Comparison of ENCODE assay signal across 23 mouse cellular contexts in genomic region chr1:185104945-185105884, GRCm38 (mm10).
DNase-seq lines count a peak whose midpoint lies in the region; ATAC-seq lines count a peak whose summit lies in the region.
"Had no signal": no experiment of that assay in that cellular context is flagged by ENCODE, and none has a peak within 500 bp of the region (broad histone marks: within the 10 kb centered on the region; RNA-seq: fewer than 3 reads in every experiment).

No protein-coding gene starts in this region.

- H3K4me2 ChIP-seq in forebrain, embryonic 12.5 days, result no peak overlapping the region
- H3K4me2 ChIP-seq in forebrain, embryonic 13.5 days, result no peak overlapping the region
- H3K4me2 ChIP-seq in neural tube, embryonic 11.5 days (ENCODE audit: low read depth), result no peak overlapping the region
- H3K4me2 ChIP-seq: heart, embryonic 11.5 days; hindbrain, embryonic 15.5 days; limb, embryonic 13.5 days; liver, embryonic 13.5 days; lung, embryonic 14.5 days had no signal

- no peaks in the 10 kb centered on the region; the same call in 1 of the 2 replicates for H3K27me3 ChIP-seq in forebrain, embryonic 12.5 days
- no peaks in the 10 kb centered on the region for H3K27me3 ChIP-seq in forebrain, embryonic 13.5 days
- no peaks in the 10 kb centered on the region for H3K27me3 ChIP-seq in neural tube, embryonic 11.5 days (ENCODE audit: control insufficient read depth, insufficient read depth, low read length)
- H3K27me3 ChIP-seq: CH12.LX; hindbrain, embryonic 15.5 days; liver, embryonic 13.5 days; Patski had no signal

- no peaks in the 10 kb centered on the region for H3K36me3 ChIP-seq in forebrain, embryonic 12.5 days (replicated peaks)
- no peaks in the 10 kb centered on the region for H3K36me3 ChIP-seq in forebrain, embryonic 13.5 days (ENCODE audit: poor library complexity, severe bottlenecking)
- no peaks in the 10 kb centered on the region for H3K36me3 ChIP-seq in neural tube, embryonic 11.5 days (ENCODE audit: control insufficient read depth, insufficient read depth, low read length)
- H3K36me3 ChIP-seq: hindbrain, embryonic 15.5 days; limb, embryonic 13.5 days; liver, embryonic 13.5 days had no signal

- no peaks in the 10 kb centered on the region for H3K9me3 ChIP-seq in forebrain, embryonic 12.5 days
- H3K9me3 ChIP-seq in forebrain, embryonic 13.5 days (replicated peaks), result no peaks in the 10 kb centered on the region
- no peaks in the 10 kb centered on the region for H3K9me3 ChIP-seq in neural tube, embryonic 11.5 days (ENCODE audit: control insufficient read depth, low read length)
- H3K9me3 ChIP-seq: hindbrain, embryonic 15.5 days; limb, embryonic 13.5 days; liver, embryonic 13.5 days had no signal

- peak; percentile 51; the same call in 1 of the 2 replicates for ATAC-seq in forebrain, embryonic 12.5 days (ENCODE audit: low FRiP score)
- ATAC-seq in forebrain, embryonic 13.5 days, result no peak; the same call in 1 of the 2 replicates
- peak; percentile 35; the same call in 1 of the 2 replicates for ATAC-seq in neural tube, embryonic 11.5 days (ENCODE audit: insufficient read depth, low FRiP score, low TSS enrichment)
- ATAC-seq: intestine, postnatal 0 days; Patski had no signal

- DNase-seq in neural tube, embryonic 11.5 days (ENCODE audit: low spot score), result no peak
- no peak for DNase-seq in neural tube, embryonic 10.5 days (ENCODE audit: extremely low spot score, low spot score)
- peak; percentile 38 for DNase-seq in embryo, embryonic 11 days
- DNase-seq in natural killer cell, adult 2 months (ENCODE audit: low spot score in 2 of 2), result peak; percentile 75 to 90
- no peak for DNase-seq in cerebellum, adult 8-10 months
- DNase-seq in kidney, adult 9 months, result no peak
- DNase-seq: cerebellum, adult 2 months; heart, postnatal 10 days; layer of hippocampus, postnatal 36 days; liver, embryonic 13.5 days; lung, embryonic 14.5 days; lung, postnatal 36 days; thymus, postnatal 25 days had no signal

- H3K4me1 ChIP-seq in forebrain, embryonic 12.5 days, result peaks cover 8% of the 10 kb centered on the region
- H3K4me1 ChIP-seq in forebrain, embryonic 13.5 days, result peaks cover 7% of the 10 kb centered on the region; the same call in 1 of the 2 replicates
- no peaks in the 10 kb centered on the region for H3K4me1 ChIP-seq in neural tube, embryonic 11.5 days (ENCODE audit: control insufficient read depth, insufficient read depth, low read length)
- H3K4me1 ChIP-seq: hindbrain, embryonic 15.5 days; limb, embryonic 13.5 days; liver, embryonic 13.5 days had no signal

- H3K9ac ChIP-seq in forebrain, embryonic 12.5 days, result no peak overlapping the region
- no peak overlapping the region for H3K9ac ChIP-seq in forebrain, embryonic 13.5 days
- no peak overlapping the region for H3K9ac ChIP-seq in neural tube, embryonic 11.5 days (ENCODE audit: low read length)
- H3K9ac ChIP-seq: hindbrain, embryonic 15.5 days; limb, embryonic 13.5 days; liver, embryonic 13.5 days; lung, embryonic 14.5 days had no signal

- H3K4me3 ChIP-seq in forebrain, embryonic 12.5 days (replicated peaks), result no peak overlapping the region
- H3K4me3 ChIP-seq in forebrain, embryonic 13.5 days, result no peak overlapping the region
- H3K4me3 ChIP-seq in neural tube, embryonic 11.5 days (ENCODE audit: low read depth, low read length), result no peak overlapping the region
- H3K4me3 ChIP-seq: hindbrain, embryonic 15.5 days; layer of hippocampus, adult 2 months; limb, embryonic 13.5 days; liver, embryonic 13.5 days had no signal

- H3K27ac ChIP-seq in forebrain, embryonic 12.5 days, result no peak overlapping the region
- H3K27ac ChIP-seq in forebrain, embryonic 13.5 days, result no peak overlapping the region
- H3K27ac ChIP-seq in neural tube, embryonic 11.5 days (ENCODE audit: low read depth, low read length), result no peak overlapping the region
- H3K27ac ChIP-seq: hindbrain, embryonic 15.5 days; kidney, postnatal 0 days; layer of hippocampus, adult 2 months; limb, embryonic 13.5 days; liver, embryonic 13.5 days had no signal

- WGBS in forebrain, embryonic 12.5 days, result 32% methylated on average over 7 of the region's 7 CpGs
- 32% methylated on average over 7 of the region's 7 CpGs for WGBS in forebrain, embryonic 13.5 days
- 34% methylated on average over 7 of the region's 7 CpGs for WGBS in neural tube, embryonic 11.5 days

Comparison
In these comparisons a context has a peak if more than half of its experiments do, and no peak if none do; other contexts are left out.
1. DNase-seq: peak in embryo, embryonic 11 days (single experiment) and natural killer cell, adult 2 months (2 of 2); none in neural tube, embryonic 11.5 days (single experiment), neural tube, embryonic 10.5 days (single experiment), cerebellum, adult 8-10 months (single experiment) and kidney, adult 9 months (single experiment).